Mouse (Mus musculus): ENCODE data around the gene Ovca2. TPM values are rescaled to one million over a fixed set of nuclear protein-coding genes. Genes with fewer than 3 reads are reported as not detected.

Ovca2 gene
- polyA plus RNA-seq, 1 experiment from 2014 or later, result 15.2 TPM

- Histone ChIP-seq H3K4me1 (peaks cover 68% of the 10 kb centered on the region), H3K9ac (peak overlapping the region; percentile 6), H3K27me3 (replicated peaks) (no peaks in the 10 kb centered on the region), H3K4me3 (no peak overlapping the region), H3K36me3 (no peaks in the 10 kb centered on the region; the same call in 1 of the 2 replicates), H3K9me3 (no peaks in the 10 kb centered on the region), H3K27ac (replicated peaks) (0 out of 2 replicates have a peak overlapping the region, but pooled peaks have one; percentile 76), H3K4me2 (no peak overlapping the region)
- no peak for ATAC-seq (ENCODE audit: extremely low read depth, insufficient number of reproducible peaks, low FRiP score, low TSS enrichment)
- WGBS, result 86% methylated on average over 4 of the region's 4 CpGs
These were observed 43.3 kb downstream of the Ovca2 start for GRCm38 (mm10) chr11:75135358-75135757.

- Histone ChIP-seq H3K4me1 (peaks cover 61% of the 10 kb centered on the region), H3K9me3 (no peaks in the 10 kb centered on the region), H3K27me3 (replicated peaks) (no peaks in the 10 kb centered on the region), H3K4me3 (no peak overlapping the region), H3K36me3 (peaks cover under 1% of the 10 kb centered on the region; the same call in 1 of the 2 replicates), H3K9ac (peak overlapping the region; percentile 6; the same call in 1 of the 2 replicates), H3K4me2 (no peak overlapping the region), H3K27ac (replicated peaks) (peak overlapping the region; percentile 76)
- 48% methylated on average over 5 of the region's 5 CpGs for WGBS
- ATAC-seq (ENCODE audit: extremely low read depth, insufficient number of reproducible peaks, low FRiP score, low TSS enrichment), result no peak
These were observed 44.1 kb downstream of the Ovca2 start for GRCm38 (mm10) chr11:75134485-75135068.

- 0 out of 2 replicates have a peak overlapping the region, but pooled peaks have one; percentile 33 for H3K9ac ChIP-seq
- WGBS, result 6% methylated on average over 2 of the region's 2 CpGs
- H3K27ac ChIP-seq (replicated peaks), result peak overlapping the region; percentile 76
- H3K27me3 ChIP-seq (replicated peaks), result no peaks in the 10 kb centered on the region
- peak; percentile 72 for ATAC-seq (ENCODE audit: extremely low read depth, insufficient number of reproducible peaks, low FRiP score, low TSS enrichment)
- H3K4me3 ChIP-seq, result no peak overlapping the region
- peaks cover 3% of the 10 kb centered on the region; the same call in 1 of the 2 replicates for H3K36me3 ChIP-seq
- H3K9me3 ChIP-seq, result no peaks in the 10 kb centered on the region
- no peak overlapping the region for H3K4me2 ChIP-seq
- peaks cover 54% of the 10 kb centered on the region for H3K4me1 ChIP-seq
These were observed 44.7 kb downstream of the Ovca2 start for GRCm38 (mm10) chr11:75133951-75134350.

GRCm38 (mm10) chr11:75133391-75133790 lies 45.2 kb downstream of the Ovca2 start:
- no peaks in the 10 kb centered on the region for H3K27me3 ChIP-seq (replicated peaks)
- ATAC-seq (ENCODE audit: extremely low read depth, insufficient number of reproducible peaks, low FRiP score, low TSS enrichment), result no peak
- H3K9ac ChIP-seq, result 0 out of 2 replicates have a peak overlapping the region, but pooled peaks have one; percentile 33
- peaks cover 49% of the 10 kb centered on the region for H3K4me1 ChIP-seq
- H3K4me3 ChIP-seq, result no peak overlapping the region
- no peak overlapping the region for H3K4me2 ChIP-seq
- no peaks in the 10 kb centered on the region for H3K9me3 ChIP-seq
- H3K27ac ChIP-seq (replicated peaks), result peak overlapping the region; percentile 76
- peaks cover 3% of the 10 kb centered on the region; the same call in 1 of the 2 replicates for H3K36me3 ChIP-seq
- WGBS, result 82% methylated on average over 5 of the region's 5 CpGs

- H3K9ac ChIP-seq, result peak overlapping the region; percentile 28; the same call in 1 of the 2 replicates
- no peak for ATAC-seq (ENCODE audit: extremely low read depth, insufficient number of reproducible peaks, low FRiP score, low TSS enrichment)
- H3K27me3 ChIP-seq (replicated peaks), result no peaks in the 10 kb centered on the region
- 76% methylated on average over 5 of the region's 5 CpGs for WGBS
- H3K9me3 ChIP-seq, result no peaks in the 10 kb centered on the region
- H3K4me1 ChIP-seq, result peaks cover 38% of the 10 kb centered on the region
- peaks cover 3% of the 10 kb centered on the region; the same call in 1 of the 2 replicates for H3K36me3 ChIP-seq
- H3K4me2 ChIP-seq, result no peak overlapping the region
- H3K27ac ChIP-seq (replicated peaks), result peak overlapping the region; percentile 2; the same call in 1 of the 2 replicates
- H3K4me3 ChIP-seq, result no peak overlapping the region
These were observed 46.4 kb downstream of the Ovca2 start for GRCm38 (mm10) chr11:75132278-75132677.

GRCm38 (mm10) chr11:75131300-75131699 lies 47.3 kb downstream of the Ovca2 start:
- Histone ChIP-seq H3K27me3 (replicated peaks) (no peaks in the 10 kb centered on the region), H3K4me3 (no peak overlapping the region), H3K36me3 (peaks cover 3% of the 10 kb centered on the region; the same call in 1 of the 2 replicates), H3K4me1 (peaks cover 29% of the 10 kb centered on the region), H3K9me3 (no peaks in the 10 kb centered on the region), H3K4me2 (no peak overlapping the region), H3K9ac (no peak overlapping the region), H3K27ac (replicated peaks) (no peak overlapping the region)
- 82% methylated on average over 4 of the region's 4 CpGs for WGBS
- ATAC-seq (ENCODE audit: extremely low read depth, insufficient number of reproducible peaks, low FRiP score, low TSS enrichment), result no peak

GRCm38 (mm10) chr11:75129481-75129880 lies 49.2 kb downstream of the Ovca2 start:
- no peak overlapping the region for H3K9ac ChIP-seq
- 89% methylated on average over 6 of the region's 6 CpGs for WGBS
- H3K36me3 ChIP-seq, result 0 out of 2 replicates have a peak, but pooled peaks cover 3% of the 10 kb centered on the region
- no peaks in the 10 kb centered on the region for H3K9me3 ChIP-seq
- H3K27me3 ChIP-seq (replicated peaks), result no peaks in the 10 kb centered on the region
- H3K4me2 ChIP-seq, result no peak overlapping the region
- H3K4me1 ChIP-seq, result peaks cover 22% of the 10 kb centered on the region
- no peak overlapping the region for H3K4me3 ChIP-seq
- no peak for ATAC-seq (ENCODE audit: extremely low read depth, insufficient number of reproducible peaks, low FRiP score, low TSS enrichment)
- no peak overlapping the region for H3K27ac ChIP-seq (replicated peaks)

GRCm38 (mm10) chr11:75126384-75126783 lies 52.3 kb downstream of the Ovca2 start:
- ATAC-seq (ENCODE audit: extremely low read depth, insufficient number of reproducible peaks, low FRiP score, low TSS enrichment), result no peak
- Histone ChIP-seq H3K9ac (no peak overlapping the region), H3K36me3 (0 out of 2 replicates have a peak, but pooled peaks cover 3% of the 10 kb centered on the region), H3K4me3 (no peak overlapping the region), H3K27ac (replicated peaks) (no peak overlapping the region), H3K27me3 (replicated peaks) (no peaks in the 10 kb centered on the region), H3K9me3 (no peaks in the 10 kb centered on the region), H3K4me1 (peaks cover 11% of the 10 kb centered on the region), H3K4me2 (no peak overlapping the region)
- 95% methylated on average over 3 of the region's 3 CpGs for WGBS

MicroRNAs encoded within 50 kb of the gene (microRNA counts, 519-probe panel; counts per million panel counts)
- 3,095 counts per million, percentile 67 among the panel's probes with 10 or more counts for microRNA mmu-miR-132
- 209 counts per million, percentile 61 among the panel's probes with 10 or more counts for microRNA mmu-miR-212

Small RNA genes lying within 50 kb of the gene (microRNA-seq; reads per million reads assigned to microRNA genes)
- gene Mir132 (194 reads per million, percentile 62 among the genes with 10 or more reads in this experiment), gene Mir212 (20.4 reads per million, percentile 35 among the genes with 10 or more reads in this experiment)

Other genes with a start within 250 kb of the Ovca2 start
- gene Hic1, start 9.3 kb downstream of the Ovca2 start, polyA plus RNA-seq (2015; fragmentation: Nextera tagmentation; extraction: Ambion mirVana), result 9.4 and 9.5 TPM in 2 replicates
- gene Dph1, start 12.4 kb upstream of the Ovca2 start, polyA plus RNA-seq (2015; fragmentation: Nextera tagmentation; extraction: Ambion mirVana), result 19.3 and 21.3 TPM in 2 replicates
- 10.2 and 12.4 TPM in 2 replicates for gene Rtn4rl1, start 14.9 kb upstream of the Ovca2 start, polyA plus RNA-seq (2015; fragmentation: Nextera tagmentation; extraction: Ambion mirVana)
- 85.8 and 88.4 TPM in 2 replicates for gene Rpa1, start 169.5 kb upstream of the Ovca2 start, polyA plus RNA-seq (2015; fragmentation: Nextera tagmentation; extraction: Ambion mirVana)
- gene Smyd4, start 169.6 kb upstream of the Ovca2 start, polyA plus RNA-seq (2015; fragmentation: Nextera tagmentation; extraction: Ambion mirVana), result 12.9 and 13.1 TPM in 2 replicates
- 30.2 and 34.2 TPM in 2 replicates for gene Serpinf1, start 243.9 kb upstream of the Ovca2 start, polyA plus RNA-seq (2015; fragmentation: Nextera tagmentation; extraction: Ambion mirVana)